Mouse (Mus musculus): ENCODE results near the gene Snx17.

The Snx17 gene

GRCm38 (mm10) chr5:31192939-31193630 is at the start of gene Snx17, which contains the start of gene Eif2b4:
Gene Snx17, plus strand, starts transcription at chr5:31193227.
Gene Eif2b4, minus strand, starts transcription at chr5:31193430.
- peak; percentile 100 for DNase-seq

- no peak for DNase-seq
Measured at GRCm38 (mm10) chr5:31149781-31150180, 43.2 kb upstream of the Snx17 start.

GRCm38 (mm10) chr5:31151746-31152145 is 41.3 kb upstream of the Snx17 start:
- DNase-seq, result no peak

- DNase-seq, result no peak
Measured at GRCm38 (mm10) chr5:31153516-31154151, 39.4 kb upstream of the Snx17 start.

- peak; percentile 93 for DNase-seq
Measured at GRCm38 (mm10) chr5:31154152-31154553, 38.9 kb upstream of the Snx17 start, which contains the start of gene Mpv17. Gene Mpv17, minus strand, starts transcription at chr5:31154251.

- DNase-seq, result no peak
Measured at GRCm38 (mm10) chr5:31162462-31162861, 30.6 kb upstream of the Snx17 start.

GRCm38 (mm10) chr5:31164878-31165277 is 28.1 kb upstream of the Snx17 start:
- no peak for DNase-seq

- DNase-seq, result no peak
Measured at GRCm38 (mm10) chr5:31168630-31169029, 24.4 kb upstream of the Snx17 start.

- peak; percentile 58 for DNase-seq
Measured at GRCm38 (mm10) chr5:31179301-31179765, 13.7 kb upstream of the Snx17 start.

GRCm38 (mm10) chr5:31179766-31180630 is 13.0 kb upstream of the Snx17 start, which contains the start of the genes Gm29609 and Gtf3c2:
Gene Gm29609, minus strand, starts transcription at chr5:31179911.
Gene Gtf3c2, minus strand, starts transcription at chr5:31180144.
- peak; percentile 97 for DNase-seq

- DNase-seq, result no peak
Measured at GRCm38 (mm10) chr5:31181183-31181770, 11.8 kb upstream of the Snx17 start.

- DNase-seq, result no peak
Measured at GRCm38 (mm10) chr5:31183678-31184077, 9.3 kb upstream of the Snx17 start.

GRCm38 (mm10) chr5:31188223-31188840 is 4.7 kb upstream of the Snx17 start:
- no peak for DNase-seq

- no peak for DNase-seq
Measured at GRCm38 (mm10) chr5:31190201-31190600, 2.8 kb upstream of the Snx17 start.

- DNase-seq, result no peak
Measured at GRCm38 (mm10) chr5:31192045-31192938, 735 bp upstream of the Snx17 start.

- no peak for DNase-seq
Measured at GRCm38 (mm10) chr5:31193631-31194281, 729 bp downstream of the Snx17 start.

GRCm38 (mm10) chr5:31194486-31195485 is 1.8 kb downstream of the Snx17 start:
- no peak for DNase-seq

GRCm38 (mm10) chr5:31195671-31196070 is 2.6 kb downstream of the Snx17 start:
- DNase-seq, result no peak

GRCm38 (mm10) chr5:31196207-31196606 is 3.2 kb downstream of the Snx17 start:
- DNase-seq, result no peak

Measured in kidney, adult 9 months (tissue).